Mouse (Mus musculus): ENCODE results near the gene Pde1b.

Pde1b gene

GRCm38 (mm10) chr15:103564981-103565380, 62.1 kb downstream of the Pde1b start, which contains the start of gene Glycam1:
Glycam1 (minus strand) TSS chr15:103565081.
- no peak for DNase-seq
